Mouse (Mus musculus) natural killer cell, adult 2 months (primary cell): ENCODE results near the gene Tfrc.
A peak's percentile ranks its signal among the peaks of the same experiment; 100 is the strongest.

Source experiments
- DNase-seq, 2 experiments: peaks; one replicate each; pipeline ENCODE4 v3.0.0; 2022; ENCODE audit warnings: low spot score in 2 of 2

The Tfrc gene

DNA sequence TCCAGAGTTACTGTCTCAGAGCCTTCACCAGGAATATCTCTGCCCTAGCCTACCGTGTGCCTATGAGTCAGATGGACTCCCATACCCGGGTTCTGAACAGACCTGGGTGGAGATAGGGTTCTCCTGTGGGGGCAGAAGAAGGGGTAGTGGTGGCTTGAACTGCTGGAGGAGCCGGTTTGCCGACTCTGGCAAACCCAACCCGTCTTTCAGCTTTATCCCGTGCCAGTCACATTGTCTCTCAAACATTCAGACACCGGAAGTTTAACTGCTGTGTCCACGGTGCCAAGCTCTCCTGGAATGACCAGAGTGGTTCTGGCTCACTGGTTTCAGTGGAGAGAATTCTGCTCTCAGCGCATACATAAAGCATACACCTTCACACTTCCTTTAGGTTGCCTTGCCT is 37.3 kb downstream of the Tfrc start:
- no peak for DNase-seq

DNA sequence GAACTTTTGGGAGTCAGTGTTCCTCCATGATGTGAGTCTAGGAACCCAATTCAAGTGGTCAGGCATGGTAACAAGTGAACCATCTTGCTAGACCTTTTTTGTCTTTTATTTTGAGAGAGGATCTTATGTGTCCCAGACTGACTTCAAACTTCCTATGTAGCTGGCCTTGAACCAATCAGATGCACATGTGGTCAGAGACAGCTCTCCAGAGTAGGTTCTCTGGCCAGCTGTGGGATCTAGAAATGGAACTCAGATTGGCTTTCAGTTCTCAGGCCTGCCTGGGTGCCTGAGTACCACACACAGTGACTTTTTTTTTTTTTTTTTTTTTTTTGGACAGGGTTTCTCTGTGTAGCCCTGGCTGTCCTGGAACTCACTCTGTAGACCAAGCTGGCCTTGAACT is 39.0 kb downstream of the Tfrc start:
- no peak for DNase-seq

DNA sequence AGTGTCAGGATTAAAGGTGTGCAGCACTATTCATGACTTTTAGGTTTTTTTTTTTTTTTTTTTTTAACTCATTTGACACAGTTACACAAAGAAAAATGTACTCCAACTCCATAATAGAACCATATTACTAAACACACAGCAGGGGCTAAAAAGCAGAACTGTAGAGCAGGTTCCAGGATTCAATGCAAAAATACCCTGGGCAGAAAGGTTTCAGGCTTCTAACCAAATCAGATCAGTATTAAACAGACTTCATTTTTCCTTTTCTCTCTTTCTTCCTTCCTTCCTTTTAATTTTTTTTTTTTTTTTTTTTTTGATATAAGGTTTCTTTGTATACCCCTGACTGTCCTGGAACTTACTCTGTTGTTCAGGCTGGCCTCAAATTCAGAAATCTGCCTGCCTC is 41.7 kb downstream of the Tfrc start:
- DNase-seq: no peak

DNA sequence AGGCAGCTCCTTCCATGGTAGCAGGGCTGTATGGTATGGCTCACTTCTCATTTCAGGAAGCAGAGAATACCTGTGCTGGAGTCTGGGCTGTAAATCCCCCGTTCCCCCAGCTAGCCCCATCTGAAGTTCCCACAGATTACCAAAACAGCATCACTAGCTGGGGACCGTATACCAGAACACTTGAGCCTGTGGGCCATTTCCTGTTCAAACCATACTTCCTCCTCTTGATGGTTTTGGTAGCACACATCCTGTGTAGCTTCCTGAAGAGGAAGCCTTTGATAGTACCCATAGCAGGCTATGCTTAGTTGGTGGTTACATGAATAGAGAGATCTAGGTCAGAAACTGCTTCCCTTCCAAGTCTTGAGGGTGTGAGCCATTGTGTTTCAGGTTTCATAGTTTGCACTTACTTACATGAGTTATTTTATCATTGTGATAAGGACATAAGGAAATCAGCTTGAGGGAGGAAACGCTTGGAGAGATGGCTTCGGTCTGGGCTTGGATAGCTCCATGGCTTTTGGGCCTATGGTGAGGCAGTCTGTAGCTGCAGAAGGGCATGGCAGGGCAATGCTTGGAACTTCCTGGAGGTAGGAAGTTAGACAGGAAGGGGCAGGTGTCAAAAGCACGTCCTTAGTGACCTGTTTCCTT is 42.4 kb downstream of the Tfrc start:
- DNase-seq: peak; percentile 75 to 78

DNA sequence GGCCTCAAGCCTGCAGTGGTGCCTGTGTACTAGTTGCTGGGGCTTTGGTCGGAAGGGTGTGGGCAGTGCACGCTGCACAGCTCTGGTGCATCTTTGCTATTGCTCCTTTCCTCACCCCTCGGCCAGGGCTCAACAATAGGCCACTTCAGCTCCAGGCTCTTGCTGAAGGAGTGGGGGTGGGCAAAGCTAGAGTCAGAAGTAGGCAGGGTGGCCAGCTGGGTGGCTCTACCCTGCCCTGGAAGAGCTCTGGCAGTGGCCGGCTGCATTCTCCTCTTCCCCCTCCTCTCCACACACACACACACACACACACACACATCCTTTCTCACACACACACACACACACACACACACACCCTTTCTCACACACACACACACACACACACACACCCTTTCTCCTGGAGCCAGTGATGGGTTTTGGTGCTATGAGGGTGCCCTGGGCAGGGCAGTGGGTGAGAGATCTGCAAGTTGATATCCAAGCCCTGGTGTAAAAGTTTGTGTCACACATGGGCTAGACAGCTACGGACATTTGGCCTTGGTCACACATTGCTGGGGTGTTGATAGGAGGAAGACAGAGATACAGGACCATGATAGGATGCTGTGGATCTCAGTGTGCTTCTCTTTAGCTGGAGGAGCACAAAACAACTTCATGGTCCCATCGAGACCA is 45.5 kb downstream of the Tfrc start:
- peak; percentile 27 to 65 for DNase-seq

DNA sequence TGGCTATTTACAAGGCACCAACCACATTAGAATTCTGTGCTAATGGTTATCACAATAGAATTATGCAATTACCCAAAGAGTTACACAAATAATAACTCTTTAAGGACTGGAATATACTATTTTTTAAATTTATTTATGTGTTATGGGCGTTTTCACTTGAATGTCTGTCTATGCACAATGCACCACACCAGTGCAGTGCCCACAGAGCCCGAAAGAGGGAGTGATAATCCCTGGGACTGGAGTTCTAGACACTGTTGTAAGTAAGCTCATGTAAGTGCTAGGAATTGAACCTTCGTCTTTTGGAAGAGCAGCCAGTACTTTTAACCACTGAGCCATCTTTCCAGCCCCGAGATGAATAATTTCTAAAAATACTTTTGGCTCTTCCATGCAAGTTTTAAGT is 46.8 kb downstream of the Tfrc start:
- no peak for DNase-seq

DNA sequence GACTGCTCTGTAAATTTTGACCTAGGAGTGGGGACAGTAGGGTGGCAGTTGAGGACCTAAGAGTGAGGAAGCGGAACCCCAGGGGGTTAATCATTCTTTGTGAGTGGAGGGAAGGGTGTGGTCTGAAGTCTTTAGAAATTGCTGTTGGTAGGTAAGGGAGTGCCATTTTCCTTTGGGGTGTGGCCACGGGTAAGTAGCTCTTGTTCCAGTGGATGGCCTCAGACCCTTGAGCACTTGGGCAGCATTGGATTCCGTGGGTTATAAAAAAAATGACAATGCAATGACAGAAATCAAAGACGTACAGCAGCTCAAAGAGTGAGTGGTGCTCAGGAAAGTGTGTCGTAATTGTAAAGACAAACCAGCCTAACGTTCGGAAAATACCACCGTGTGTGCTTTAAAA is 47.6 kb downstream of the Tfrc start:
- no peak for DNase-seq

DNA sequence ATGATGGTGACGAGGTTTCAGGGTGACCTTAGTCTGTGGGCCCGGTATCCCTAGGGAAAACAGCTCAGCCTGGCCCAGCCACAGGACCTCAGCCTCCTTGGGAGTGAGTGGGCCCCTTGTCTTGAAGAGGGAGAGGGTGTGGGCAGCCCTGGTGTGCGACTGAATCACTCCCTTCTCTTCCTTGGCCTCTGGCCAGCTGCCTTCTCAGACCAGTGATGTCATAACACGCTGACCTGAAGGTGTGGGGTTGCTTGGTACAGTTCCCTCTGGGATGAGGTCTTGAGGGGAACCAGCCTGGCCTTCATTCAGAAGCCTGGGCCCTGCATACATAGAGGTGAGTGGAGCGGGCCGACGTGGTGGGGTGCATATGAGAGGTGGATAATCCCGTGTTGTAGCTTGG is 48.1 kb downstream of the Tfrc start:
- no peak for DNase-seq

DNA sequence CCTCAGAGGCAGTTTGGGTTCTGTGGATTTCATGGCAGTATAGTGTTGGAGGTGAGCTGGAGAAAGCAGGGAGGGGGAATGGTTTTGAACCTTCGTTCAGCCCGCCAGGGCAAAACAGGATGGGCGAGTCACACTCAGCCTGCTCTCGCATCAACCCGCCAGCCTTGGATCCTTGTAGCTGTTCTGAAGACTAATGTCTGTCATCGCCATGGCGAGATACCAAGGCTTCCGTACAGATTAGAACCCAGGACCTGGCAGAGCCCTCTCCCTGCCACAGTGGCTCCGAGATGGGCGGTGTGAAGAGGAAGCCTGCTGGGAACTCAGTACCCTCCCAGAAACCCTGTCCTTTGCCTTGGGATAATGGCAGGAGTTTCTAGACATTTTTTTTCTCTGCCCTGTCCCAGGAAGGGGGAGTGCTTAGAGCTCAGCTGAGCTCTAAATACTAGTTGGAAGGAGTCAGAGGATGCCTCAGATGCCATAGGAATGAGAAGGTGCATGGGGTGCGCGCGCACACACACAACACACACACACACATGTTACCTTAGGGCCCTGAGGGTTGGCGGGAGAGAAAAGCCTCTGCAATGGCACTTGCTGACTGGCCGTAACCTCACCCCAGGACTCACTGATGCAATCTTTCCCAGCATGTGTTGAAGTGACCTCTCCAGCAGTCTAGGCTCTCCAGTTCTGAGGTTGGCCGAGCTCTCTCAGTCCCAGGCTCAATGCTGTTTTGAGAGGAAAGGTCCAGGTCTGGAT is 49.0 kb downstream of the Tfrc start:
- DNase-seq: no peak

DNA sequence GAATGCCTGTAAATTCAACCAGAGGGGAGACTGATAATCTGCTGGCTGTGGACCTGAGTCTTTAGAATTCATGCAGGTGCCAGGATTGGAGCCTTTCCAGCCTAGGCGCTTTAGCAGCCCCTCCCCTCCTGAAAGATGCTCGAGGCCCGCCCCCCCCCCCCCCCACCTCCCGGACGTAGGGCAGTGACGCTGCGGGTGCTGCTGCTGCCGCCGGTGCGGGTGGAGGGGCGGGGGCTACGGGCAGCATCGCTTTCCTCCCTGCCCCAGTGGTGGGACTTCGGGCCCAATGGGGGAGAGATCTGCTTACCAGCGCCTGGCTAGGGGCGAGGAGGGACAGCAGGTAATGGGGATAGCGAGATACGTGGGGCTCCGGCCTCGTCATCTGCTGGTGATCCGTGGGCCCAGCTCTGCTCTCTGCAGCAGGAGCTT is 50.0 kb downstream of the Tfrc start:
- DNase-seq: peak; percentile 29 to 44

DNA sequence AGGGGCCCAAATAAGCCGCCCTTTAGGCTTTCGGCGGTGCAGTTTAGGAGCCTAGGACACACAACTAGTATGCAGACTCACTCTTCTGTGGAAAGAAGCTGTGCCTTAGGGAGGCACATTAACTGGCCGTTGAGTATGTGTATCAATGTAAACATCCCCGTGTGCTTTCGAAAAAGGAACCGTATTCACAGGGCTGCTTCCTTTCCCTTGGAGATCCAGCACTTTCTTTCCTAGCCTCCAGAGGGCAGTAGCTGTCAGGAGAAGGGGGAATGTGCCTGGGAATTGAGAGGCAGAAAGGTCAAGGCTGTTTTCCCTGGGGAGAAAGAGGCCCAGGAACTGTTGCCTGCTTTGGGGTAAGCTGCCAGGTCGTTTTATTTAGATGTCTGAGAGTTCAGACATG is 50.7 kb downstream of the Tfrc start:
- no peak for DNase-seq

DNA sequence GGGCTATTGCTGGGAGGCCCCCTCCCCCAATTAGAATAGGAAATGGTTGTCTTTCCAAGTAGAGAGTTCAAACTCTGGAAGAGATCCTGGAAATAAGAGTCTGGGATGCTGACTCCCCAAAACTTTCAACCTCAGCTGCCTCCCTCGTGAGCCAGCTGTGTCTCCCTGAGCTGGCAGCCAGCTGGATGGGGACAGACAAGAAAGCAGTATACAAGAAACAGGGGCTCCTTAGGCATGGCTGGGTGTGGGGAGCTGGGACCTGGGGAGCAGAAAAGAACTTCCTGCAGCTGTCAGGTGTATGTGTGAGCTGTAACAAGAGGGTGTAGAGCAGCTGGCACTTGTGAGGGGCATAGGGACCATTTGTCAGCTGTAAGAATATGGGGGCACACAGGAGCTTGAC is 51.4 kb downstream of the Tfrc start:
- no peak for DNase-seq

DNA sequence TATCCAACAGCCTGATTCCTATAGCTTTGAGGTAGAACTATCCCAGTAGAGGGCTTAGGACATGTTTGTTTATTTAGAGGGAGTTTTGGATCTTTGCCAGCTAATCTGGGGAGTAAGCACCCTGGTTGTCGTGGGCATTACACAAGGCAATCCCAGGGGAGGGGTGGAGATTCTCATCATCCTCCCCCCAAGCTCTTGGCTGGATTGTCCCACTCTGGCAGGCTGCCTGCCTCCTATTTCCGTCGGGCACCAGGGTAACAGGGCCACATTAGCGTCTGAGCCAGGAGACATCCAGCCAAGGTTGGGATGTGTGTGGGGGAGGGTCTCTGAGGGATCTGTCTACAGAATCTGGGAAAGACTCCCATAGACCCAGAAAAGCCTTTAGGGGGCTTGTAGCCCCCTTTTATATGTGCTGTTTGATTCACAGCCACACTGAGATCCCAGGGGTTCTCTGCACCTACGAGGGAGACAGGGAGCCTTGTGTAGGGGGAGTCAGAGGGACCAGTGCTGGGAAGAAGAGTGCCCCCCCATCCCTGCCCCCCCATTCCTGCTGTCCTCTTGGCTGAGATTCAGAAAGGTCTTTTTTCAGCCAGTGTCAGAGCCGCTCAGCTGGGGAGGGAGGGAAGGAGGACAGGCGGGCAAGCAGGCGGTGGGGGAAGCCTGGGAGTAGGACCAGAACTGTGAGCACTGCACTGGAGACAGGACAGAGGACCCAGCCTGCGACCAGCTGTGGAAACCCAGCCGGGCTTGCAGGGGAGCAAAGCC is 52.0 kb downstream of the Tfrc start:
- no peak for DNase-seq

DNA sequence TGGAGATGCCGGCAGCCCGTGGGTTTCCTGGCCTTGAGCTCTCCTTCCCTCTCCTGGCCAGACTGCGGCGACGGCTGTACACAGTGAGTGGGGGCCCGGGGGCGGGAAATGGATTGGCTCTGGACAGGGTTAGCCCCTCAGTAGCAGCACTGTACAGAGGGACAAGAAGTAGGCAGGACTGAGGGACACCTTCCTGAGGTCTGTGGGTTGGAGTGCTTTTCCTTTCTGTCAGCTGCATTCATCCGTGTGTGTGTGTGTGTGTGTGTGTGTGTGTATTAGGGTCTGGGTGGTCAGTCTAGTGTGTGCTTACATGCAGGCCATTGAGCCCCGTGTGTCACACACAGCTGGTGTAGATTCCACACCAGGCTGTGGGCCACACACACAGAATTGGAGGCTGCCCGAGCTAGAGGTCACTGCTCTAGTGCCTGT is 52.8 kb downstream of the Tfrc start:
- DNase-seq: no peak

DNA sequence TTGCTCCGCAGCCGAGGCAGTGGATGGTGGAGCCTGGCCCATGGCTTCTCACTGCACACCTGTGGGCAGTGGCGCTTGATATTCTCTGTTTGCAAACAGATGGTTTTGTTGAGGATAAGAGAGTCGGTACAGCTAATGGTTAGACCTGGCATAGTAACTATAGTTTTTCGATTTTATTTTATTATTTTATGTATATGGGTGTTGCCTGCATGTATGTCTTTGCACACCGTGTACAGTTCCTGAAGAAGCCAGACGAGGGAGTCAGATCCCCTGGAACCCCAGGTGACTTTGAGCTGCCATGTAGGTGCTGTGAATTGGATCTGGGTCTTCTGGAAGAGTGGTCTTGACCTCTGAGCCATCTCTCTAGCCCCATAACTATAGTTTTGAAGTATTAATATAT is 53.7 kb downstream of the Tfrc start:
- DNase-seq: no peak

DNA sequence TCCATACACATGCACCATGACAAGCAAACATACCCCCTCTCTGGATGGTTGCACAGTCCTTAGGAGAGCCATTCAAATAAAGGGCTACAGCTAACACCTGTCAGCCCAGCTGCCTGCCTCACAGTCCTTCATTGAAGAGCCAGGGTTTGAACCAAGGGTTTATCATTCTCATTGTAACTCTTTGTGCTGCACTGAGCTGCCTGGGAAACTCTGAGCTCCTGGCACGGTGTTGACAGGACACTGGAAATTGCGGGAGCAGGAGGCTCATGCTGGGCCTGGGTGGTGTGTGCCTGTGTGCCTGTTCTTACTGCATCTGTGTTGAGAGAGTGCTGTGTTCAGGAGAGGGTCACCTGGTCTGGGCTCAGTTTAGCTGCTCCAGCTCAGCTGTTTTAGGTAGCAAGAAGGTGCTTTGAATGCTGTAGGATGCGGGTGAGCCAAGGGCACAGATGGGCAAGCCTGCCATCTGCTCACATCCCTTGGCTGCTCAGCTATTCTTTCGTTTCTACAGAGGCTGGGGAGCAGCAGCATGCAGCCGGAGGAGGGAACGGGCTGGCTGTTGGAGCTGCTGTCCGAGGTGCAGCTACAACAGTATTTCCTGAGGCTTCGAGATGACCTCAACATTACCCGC is 54.6 kb downstream of the Tfrc start:
- no peak for DNase-seq

DNA sequence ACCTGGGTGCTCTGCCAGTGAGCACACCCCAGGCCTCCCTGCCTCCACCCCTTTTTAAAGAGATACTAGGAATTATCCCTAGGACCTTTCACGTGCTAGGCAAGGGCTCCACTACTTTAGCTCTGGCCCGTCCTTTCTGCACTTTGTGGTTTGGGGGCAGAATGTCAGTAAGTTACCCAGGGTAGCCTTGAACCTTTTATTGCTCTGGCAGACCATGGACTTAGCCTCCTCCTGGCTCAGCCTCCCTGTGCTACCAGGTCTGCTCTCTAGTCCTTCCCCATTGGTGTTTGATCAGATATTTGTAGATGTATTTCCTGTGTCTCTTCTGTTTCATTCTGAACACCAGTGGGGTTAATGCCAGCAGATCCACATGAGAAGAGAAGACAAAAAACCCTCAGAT is 55.5 kb downstream of the Tfrc start:
- no peak for DNase-seq

DNA sequence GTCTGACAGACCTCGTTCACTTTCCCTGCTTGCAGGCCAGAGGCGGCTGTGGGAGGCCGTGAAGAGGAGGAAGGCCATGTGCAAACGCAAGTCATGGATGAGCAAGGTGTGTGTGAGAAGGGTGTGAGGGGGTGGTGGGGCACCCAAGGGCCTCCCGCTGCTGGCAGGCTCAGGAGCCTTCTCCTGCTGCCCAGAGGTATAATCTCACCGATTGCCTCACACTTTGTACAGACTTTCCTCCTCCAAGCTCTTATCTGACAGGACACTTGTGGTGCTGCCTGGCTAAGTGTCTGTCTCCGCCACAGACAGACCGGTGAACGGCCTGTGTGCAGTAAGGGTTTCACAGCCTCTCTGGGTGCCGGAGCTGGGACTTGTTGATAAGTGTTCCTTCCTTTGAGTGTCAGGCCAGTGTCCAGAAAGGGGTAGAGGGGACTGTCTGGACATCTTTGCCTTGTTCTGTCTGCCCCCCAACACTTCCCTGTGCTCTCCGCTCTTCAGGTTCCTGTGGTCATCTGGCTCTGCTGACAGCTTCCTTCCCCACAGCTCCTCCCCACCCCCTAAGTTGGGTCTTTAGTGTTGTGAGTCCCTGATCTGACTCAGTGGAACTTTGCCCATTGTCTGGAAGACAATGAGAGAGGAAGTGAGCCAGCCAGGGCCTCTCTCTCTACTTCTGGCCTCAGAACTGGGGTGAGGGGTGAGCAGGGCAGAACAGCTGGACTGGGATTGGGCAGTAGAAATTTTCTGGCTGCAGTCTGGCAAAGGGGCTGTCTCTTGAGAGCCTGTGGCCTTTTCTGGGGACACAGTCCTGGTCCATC is 57.3 kb downstream of the Tfrc start:
- no peak for DNase-seq

DNA sequence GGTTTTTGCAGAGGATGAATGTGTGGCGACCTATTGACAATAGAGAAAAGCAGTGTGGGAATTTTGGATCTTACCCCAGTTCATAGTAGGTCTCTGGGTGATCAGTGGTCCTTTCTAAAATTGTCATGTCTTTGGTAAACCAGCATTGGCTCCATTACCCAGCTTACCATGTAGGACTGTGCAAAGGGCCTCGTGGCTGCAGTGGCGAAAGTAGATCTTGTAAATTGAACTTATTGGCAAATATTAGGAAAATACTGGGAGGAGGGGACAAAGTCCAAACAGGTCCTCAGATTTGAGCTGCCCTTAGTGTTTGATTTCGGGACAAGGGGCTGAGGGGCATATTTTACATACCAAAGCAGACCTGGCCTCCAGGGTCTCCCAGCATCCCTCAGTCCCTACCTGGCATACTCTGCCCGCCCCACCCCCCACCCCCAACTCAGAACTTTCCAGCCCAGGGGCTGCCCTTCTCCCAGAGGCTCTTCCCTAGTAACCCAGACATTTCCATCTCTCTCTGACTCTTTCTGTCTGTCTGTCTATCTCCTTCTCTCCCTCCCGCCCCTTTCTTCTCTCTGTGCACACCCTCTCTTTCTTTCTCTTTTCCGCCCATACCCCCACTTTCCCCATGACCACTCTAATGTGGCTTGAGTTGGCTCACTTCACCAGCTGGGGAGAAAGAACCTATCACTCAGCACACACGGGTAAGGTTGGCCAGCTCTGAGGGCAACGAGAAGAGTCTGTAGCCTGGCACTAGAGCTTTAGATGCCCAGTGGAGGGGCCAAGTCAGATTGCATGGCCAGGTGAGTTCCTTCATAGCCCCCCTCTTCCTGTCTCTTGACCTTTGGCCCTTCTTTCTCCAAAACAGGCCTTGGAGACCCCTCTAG is 58.2 kb downstream of the Tfrc start:
- no peak for DNase-seq

DNA sequence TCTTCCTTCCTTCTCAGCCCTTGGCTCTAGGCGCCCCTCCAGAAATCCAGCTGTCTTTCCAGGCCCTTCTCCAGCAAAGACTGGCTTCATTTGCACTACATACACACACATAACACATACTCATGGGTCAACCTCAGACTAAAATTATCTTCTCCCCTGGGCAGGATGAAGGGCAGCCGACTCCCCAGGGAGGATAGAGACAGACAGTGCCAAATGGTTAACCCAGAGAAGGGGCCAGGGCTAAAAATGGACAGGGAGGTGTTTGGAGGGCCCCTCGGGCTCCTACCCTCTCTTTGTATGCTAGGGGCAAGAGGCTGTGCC is 58.8 kb downstream of the Tfrc start:
- no peak for DNase-seq
